Comparison of ENCODE assay signal across 22 mouse cellular contexts in genomic region chr17:86899821-86900220, GRCm38 (mm10). TPM values are rescaled to one million over a fixed set of nuclear protein-coding genes. Genes with fewer than 3 reads are reported as not detected.
"Had no signal": no experiment of that assay in that cellular context is flagged by ENCODE, and none has a peak within 500 bp of the region (broad histone marks: within the 10 kb centered on the region; RNA-seq: fewer than 3 reads in every experiment).

No protein-coding gene starts in this region.

- H3K9ac ChIP-seq: hindbrain, embryonic 14.5 days; limb, embryonic 13.5 days; lung, embryonic 14.5 days; midbrain, embryonic 15.5 days; neural tube, embryonic 12.5 days had no signal

- H3K27ac ChIP-seq: hindbrain, embryonic 14.5 days; limb, embryonic 13.5 days; midbrain, embryonic 10.5 days; midbrain, embryonic 15.5 days; neural tube, embryonic 12.5 days; stomach, postnatal 0 days had no signal

- H3K36me3 ChIP-seq: limb, embryonic 13.5 days; midbrain, embryonic 10.5 days; midbrain, embryonic 15.5 days; neural tube, embryonic 12.5 days had no signal

- H3K27me3 ChIP-seq: limb, embryonic 13.5 days; midbrain, embryonic 15.5 days; neural tube, embryonic 12.5 days had no signal

- H3K4me3 ChIP-seq: limb, embryonic 13.5 days; midbrain, embryonic 10.5 days; midbrain, embryonic 15.5 days; neural tube, embryonic 12.5 days had no signal

- DNase-seq: layer of hippocampus, adult 9-11 months; layer of hippocampus, postnatal 36 days; lung, embryonic 14.5 days; lung, postnatal 10 days; lung, postnatal 4 days; thymus, adult 2 months; thymus, postnatal 25 days had no signal

RNA-seq across cellular contexts. Expression of gene Tmem247, which starts 17.3 kb away (rescaled TPM):
- total RNA-seq: layer of hippocampus, adult 18-20 months; layer of hippocampus, postnatal 36 days; left cerebral cortex, adult 8-10 months; left cerebral cortex, postnatal 36 days; liver, adult 2 months; megakaryocyte, adult 5-6 weeks; monocyte, adult 5-6 weeks; neutrophil, adult 5-6 weeks had no signal
- polyA plus RNA-seq: hindbrain, embryonic 14.5 days; intestine, postnatal 0 days; limb, embryonic 13.5 days; liver, adult 2 months; liver, embryonic 16.5 days; lung, embryonic 14.5 days; midbrain, embryonic 10.5 days; midbrain, embryonic 15.5 days; neural tube, embryonic 12.5 days; stomach, postnatal 0 days; thymus, adult 2 months had no signal

RNA-seq across cellular contexts. Expression of gene Atp6v1e2, which starts 47.9 kb away (rescaled TPM):
- total RNA-seq: layer of hippocampus, adult 18-20 months; layer of hippocampus, postnatal 36 days; left cerebral cortex, adult 8-10 months; left cerebral cortex, postnatal 36 days; liver, adult 2 months; megakaryocyte, adult 5-6 weeks; monocyte, adult 5-6 weeks; neutrophil, adult 5-6 weeks had no signal
- polyA plus RNA-seq: hindbrain, embryonic 14.5 days; intestine, postnatal 0 days; limb, embryonic 13.5 days; liver, adult 2 months; liver, embryonic 16.5 days; lung, embryonic 14.5 days; midbrain, embryonic 10.5 days; midbrain, embryonic 15.5 days; neural tube, embryonic 12.5 days; thymus, adult 2 months had no signal
